Mouse (Mus musculus) heart, embryonic 14.5 days (tissue): ENCODE results near the gene Cxcr3. TPM values are rescaled to one million over a fixed set of nuclear protein-coding genes. Genes with fewer than 3 reads are reported as not detected.

ENCODE experiments used
- ATAC-seq: fragments of 200-750 bp; cut with Nextera tagmentation; 2 replicates; pipeline ENCODE4 v1.8.0; 2017; ENCODE audit warnings: low read depth, moderate TSS enrichment; ENCODE audit not compliant: insufficient number of reproducible peaks, insufficient read depth, low FRiP score
- H3K27ac ChIP-seq, 2 experiments: fragments of 200-500 bp in 1 of 2; fragments of 300-500 bp in 1 of 2; sonication (generic) in 1 of 2; replicated peaks in 1 of 2; 2 replicates each; pipeline ENCODE4 v1.5.1; 2012 to 2014; ENCODE audit warnings: low read depth in 2 of 2, low read length in 2 of 2, control low read depth in 1 of 2, mild to moderate bottlenecking in 1 of 2, mixed read lengths in 1 of 2; ENCODE audit not compliant: control insufficient read depth in 1 of 2, insufficient read depth in 1 of 2
- H3K27me3 ChIP-seq: fragments of 300-500 bp; sonication (generic); 2 replicates; pipeline ENCODE4 v1.6.1; 2014; ENCODE audit warnings: mild to moderate bottlenecking, low read length, control low read depth; ENCODE audit not compliant: control insufficient read depth, insufficient read depth
- H3K36me3 ChIP-seq: fragments of 300-500 bp; sonication (generic); 2 replicates; pipeline ENCODE4 v1.6.1; 2014; ENCODE audit warnings: mild to moderate bottlenecking, control low read depth, low read length, mixed read lengths; ENCODE audit not compliant: control insufficient read depth, insufficient read depth
- H3K4me1 ChIP-seq, 2 experiments: fragments of 200-500 bp in 1 of 2; fragments of 300-500 bp in 1 of 2; sonication (generic) in 1 of 2; 2 replicates each; pipeline ENCODE4 v1.6.1; 2012 to 2014; ENCODE audit warnings: low read length in 2 of 2, control low read depth in 1 of 2, mixed read lengths in 1 of 2; ENCODE audit not compliant: control insufficient read depth in 2 of 2, insufficient read depth in 2 of 2
- H3K4me2 ChIP-seq: fragments of 300-500 bp; sonication (generic); 2 replicates; pipeline ENCODE4 v1.6.1; 2014; ENCODE audit warnings: mild to moderate bottlenecking, low read length
- H3K4me3 ChIP-seq, 2 experiments: fragments of 200-500 bp in 1 of 2; fragments of 300-500 bp in 1 of 2; sonication (generic) in 1 of 2; 2 replicates each; pipeline ENCODE4 v1.5.1; 2012 to 2014; ENCODE audit warnings: low read length in 2 of 2, mild to moderate bottlenecking in 2 of 2, control low read depth in 1 of 2, low read depth in 1 of 2, moderate library complexity in 1 of 2; ENCODE audit not compliant: control insufficient read depth in 1 of 2, insufficient read depth in 1 of 2
- H3K9ac ChIP-seq: fragments of 300-500 bp; sonication (generic); 2 replicates; pipeline ENCODE4 v1.6.1; 2014; ENCODE audit warnings: mild to moderate bottlenecking, low read length
- H3K9me3 ChIP-seq: fragments of 300-500 bp; sonication (generic); 2 replicates; pipeline ENCODE4 v1.6.1; 2016; ENCODE audit warnings: low read length, control low read depth; ENCODE audit not compliant: control insufficient read depth
- WGBS: fragments of 180-500 bp; shearing (Covaris S2); extraction: QIAGEN DNeasy Blood & Tissue Kit; methylation state at CpG from one replicate; pipeline ENCODE4 v1.1.7; 2014; 5-methylcytosine and 5-hydroxymethylcytosine counted together
- polyA plus RNA-seq: library from polyadenylated mRNA; unstranded; fragments of >200 nt; fragmentation: Nextera tagmentation; extraction: Ambion mirVana; gene quantifications from 2 replicates; pipeline ENCODE4 v1.2.1, GENCODE M21; 2014

The Cxcr3 gene
- polyA plus RNA-seq, 1 experiment from 2014 or later: 0.19 TPM

- ATAC-seq: no peak
- Histone ChIP-seq H3K9ac (no peak overlapping the region), H3K36me3 (no peaks in the 10 kb centered on the region), H3K9me3 (no peaks in the 10 kb centered on the region), H3K4me2 (no peak overlapping the region), H3K27ac (no peak overlapping the region), H3K4me1 (peaks cover 0 to 3% of the 10 kb centered on the region in 2 experiments; a peak in 2 of 4 replicates), H3K27me3 (no peaks in the 10 kb centered on the region), H3K4me3 (no peak overlapping the region)
Observed at GRCm38 (mm10) chrX:101730010-101730409, 4.1 kb downstream of the Cxcr3 start.

GRCm38 (mm10) chrX:101720401-101720800, 13.7 kb downstream of the Cxcr3 start:
- H3K4me1 ChIP-seq: no peaks in the 10 kb centered on the region
- WGBS: 53% methylated on average over 1 of the region's 1 CpGs
- no peak overlapping the region for H3K27ac ChIP-seq
- peaks cover 8% of the 10 kb centered on the region; the same call in 1 of the 2 replicates for H3K27me3 ChIP-seq
- no peaks in the 10 kb centered on the region for H3K9me3 ChIP-seq
- H3K4me3 ChIP-seq: no peak overlapping the region
- H3K36me3 ChIP-seq: no peaks in the 10 kb centered on the region
- no peak for ATAC-seq
- H3K9ac ChIP-seq: no peak overlapping the region
- H3K4me2 ChIP-seq: no peak overlapping the region

DNA sequence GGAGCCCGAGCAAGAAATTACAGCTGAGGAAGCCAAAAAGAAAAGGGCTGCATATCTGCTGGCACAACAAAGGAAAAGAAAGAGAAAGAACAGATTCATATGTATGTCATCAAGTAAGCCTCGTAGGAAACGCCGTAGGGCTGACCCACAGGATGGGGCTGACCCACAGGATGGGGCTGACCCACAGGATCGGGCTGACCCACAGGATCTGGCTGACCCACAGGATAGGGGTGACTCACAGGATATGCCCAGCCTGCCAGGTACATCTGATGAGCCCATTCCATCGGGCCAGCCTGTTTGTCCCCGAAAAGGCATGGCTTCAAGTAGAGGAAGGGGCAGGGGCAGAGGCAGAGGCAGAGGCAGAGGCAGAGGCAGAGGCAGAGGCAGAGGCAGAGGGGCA, 29.0 kb downstream of the Cxcr3 start:
- H3K36me3 ChIP-seq: no peaks in the 10 kb centered on the region
- H3K27me3 ChIP-seq: no peaks in the 10 kb centered on the region
- H3K4me3 ChIP-seq: no peak overlapping the region
- no peak overlapping the region for H3K27ac ChIP-seq
- H3K9ac ChIP-seq: no peak overlapping the region
- no peaks in the 10 kb centered on the region for H3K9me3 ChIP-seq
- H3K4me2 ChIP-seq: no peak overlapping the region
- H3K4me1 ChIP-seq: no peaks in the 10 kb centered on the region
- no peak for ATAC-seq
- 57% methylated on average over 7 of the region's 7 CpGs for WGBS

DNA sequence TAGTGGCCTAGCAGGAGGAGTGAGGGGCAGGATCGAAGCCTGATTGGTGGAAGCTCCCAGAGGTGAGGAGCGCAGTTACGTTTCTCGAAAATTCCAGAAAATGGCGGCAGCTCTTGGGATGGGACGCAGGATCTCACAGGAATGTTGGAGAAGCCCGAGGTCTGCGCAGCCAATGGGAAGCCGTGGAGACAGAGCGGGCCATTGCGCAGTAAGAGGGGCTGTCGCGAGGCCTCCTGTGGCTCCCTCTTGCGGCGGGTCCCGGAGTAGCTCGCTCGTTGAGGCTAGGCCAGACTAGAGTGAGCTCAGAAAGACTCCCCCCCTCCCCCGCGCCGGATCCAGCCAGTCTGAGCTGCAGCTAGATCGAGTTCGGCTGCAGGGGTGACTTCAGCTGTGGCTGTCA, 35.8 kb downstream of the Cxcr3 start:
- no peaks in the 10 kb centered on the region for H3K4me1 ChIP-seq
- H3K9ac ChIP-seq: no peak overlapping the region
- no peak overlapping the region for H3K4me3 ChIP-seq
- 50% methylated on average over 23 of the region's 23 CpGs for WGBS
- H3K9me3 ChIP-seq: peaks cover 24% of the 10 kb centered on the region
- ATAC-seq: no peak
- no peak overlapping the region for H3K27ac ChIP-seq
- H3K36me3 ChIP-seq: no peaks in the 10 kb centered on the region
- no peak overlapping the region for H3K4me2 ChIP-seq
- no peaks in the 10 kb centered on the region for H3K27me3 ChIP-seq

- Histone ChIP-seq H3K9me3 (peaks cover 24% of the 10 kb centered on the region), H3K4me1 (no peaks in the 10 kb centered on the region), H3K4me3 (no peak overlapping the region), H3K27ac (no peak overlapping the region), H3K9ac (no peak overlapping the region), H3K36me3 (no peaks in the 10 kb centered on the region), H3K4me2 (no peak overlapping the region), H3K27me3 (no peaks in the 10 kb centered on the region)
- WGBS: 62% methylated on average over 48 of the region's 54 CpGs
- ATAC-seq: no peak
Observed at GRCm38 (mm10) chrX:101697537-101697936, 36.5 kb downstream of the Cxcr3 start.

- Histone ChIP-seq H3K4me2 (no peak overlapping the region), H3K9ac (no peak overlapping the region), H3K4me3 (no peak overlapping the region), H3K27ac (no peak overlapping the region), H3K4me1 (no peaks in the 10 kb centered on the region), H3K9me3 (peaks cover 24% of the 10 kb centered on the region), H3K27me3 (no peaks in the 10 kb centered on the region), H3K36me3 (no peaks in the 10 kb centered on the region)
- ATAC-seq: no peak
- WGBS: 87% methylated on average over 27 of the region's 27 CpGs
Observed at GRCm38 (mm10) chrX:101695686-101696085, 38.4 kb downstream of the Cxcr3 start.

Other genes with a start within 250 kb of the Cxcr3 start
- 8.4 and 9.5 TPM in 2 replicates for gene Taf1, start 201.5 kb downstream of the Cxcr3 start, polyA plus RNA-seq
- 133 and 138 TPM in 2 replicates for gene Ogt, start 94.2 kb downstream of the Cxcr3 start, polyA plus RNA-seq
- 0.32 TPM in 1 of 2 replicates, not detected in the other for gene Gm4779, start 60.2 kb upstream of the Cxcr3 start, polyA plus RNA-seq
- gene 8030474K03Rik, start 60.4 kb upstream of the Cxcr3 start, polyA plus RNA-seq: 0.27 TPM in 1 of 2 replicates, not detected in the other
- 12.4 and 15.5 TPM in 2 replicates for gene Nhsl2, start 115.1 kb upstream of the Cxcr3 start, polyA plus RNA-seq